Mouse (Mus musculus): Measurements from ENCODE around the gene Tmem120a.

Gene Tmem120a

GRCm38 (mm10) chr5:135705383-135705782 lies 38.9 kb downstream of the Tmem120a start:
- no peak for DNase-seq

- no peak for DNase-seq
Observed at GRCm38 (mm10) chr5:135703431-135703830, 40.8 kb downstream of the Tmem120a start.

DNA sequence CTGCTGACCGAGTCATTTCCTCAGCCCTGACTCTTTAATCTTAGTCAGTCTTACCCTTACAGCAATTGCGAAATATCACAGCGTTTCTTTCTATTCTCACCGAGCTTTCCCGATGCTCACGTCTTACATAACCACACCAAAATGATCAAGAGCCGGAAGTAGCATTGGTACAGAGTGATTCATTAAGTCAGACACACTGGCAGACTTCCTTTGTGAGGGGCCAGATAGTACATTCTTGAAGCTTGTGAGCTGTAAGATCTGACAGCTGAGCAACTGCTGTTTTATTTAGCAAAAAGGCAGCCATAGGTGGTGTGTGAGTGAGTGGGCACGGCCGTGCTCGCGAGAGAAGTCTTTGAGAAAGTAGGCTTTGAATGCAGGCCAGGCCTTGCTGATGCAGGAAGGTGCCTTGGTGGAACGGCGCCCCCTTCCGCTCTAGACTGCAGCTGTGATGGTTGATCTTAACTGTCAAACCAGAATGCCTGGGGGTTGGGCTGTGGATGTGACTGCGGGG lies 41.5 kb downstream of the Tmem120a start:
- peak; percentile 89 for DNase-seq

DNA sequence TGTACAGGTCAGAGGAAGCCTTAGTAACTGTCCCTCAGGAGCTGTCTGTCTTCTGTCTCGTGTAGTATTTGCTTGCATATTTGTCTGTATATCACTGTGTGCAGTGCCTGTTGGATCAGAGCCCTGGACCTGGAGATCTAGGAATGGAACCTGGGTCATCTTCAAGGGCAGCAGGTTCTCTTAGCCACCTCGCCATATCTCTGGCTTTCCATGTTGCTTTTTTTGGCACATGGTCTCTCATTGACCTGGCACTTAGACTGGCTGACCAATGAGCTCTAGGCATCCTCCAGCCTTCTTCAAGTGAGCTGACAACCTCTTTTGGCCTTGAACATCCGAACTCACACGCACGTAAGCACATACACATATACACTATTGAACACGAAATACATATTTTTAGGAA lies 42.1 kb downstream of the Tmem120a start:
- DNase-seq: no peak

- no peak for DNase-seq
Observed at GRCm38 (mm10) chr5:135701601-135702000, 42.6 kb downstream of the Tmem120a start.

DNA sequence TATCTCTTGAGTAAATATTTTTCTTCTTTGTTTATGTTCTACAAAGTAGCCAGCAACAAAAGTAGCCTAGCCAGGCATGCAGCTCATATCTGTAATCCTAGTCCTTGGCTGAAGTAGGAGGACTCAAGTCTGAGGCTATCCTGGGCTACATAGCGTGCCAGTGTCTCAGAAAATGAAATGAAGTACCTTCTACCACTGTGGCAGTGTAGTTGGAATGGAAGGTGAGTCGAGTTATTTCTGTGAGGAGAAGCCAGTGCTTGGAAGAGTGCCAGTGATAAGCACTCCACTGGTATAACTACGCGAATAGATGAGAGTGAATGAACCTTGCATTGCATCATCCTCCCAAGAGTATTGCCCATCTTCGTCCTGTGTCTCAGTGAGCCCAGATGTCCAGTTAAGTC lies 46.5 kb downstream of the Tmem120a start:
- no peak for DNase-seq

GRCm38 (mm10) chr5:135695277-135695721 lies 48.9 kb downstream of the Tmem120a start:
- DNase-seq: no peak

- DNase-seq: no peak
Observed at GRCm38 (mm10) chr5:135693281-135693853, 50.9 kb downstream of the Tmem120a start.

GRCm38 (mm10) chr5:135691266-135691665 lies 53.0 kb downstream of the Tmem120a start:
- DNase-seq: no peak

DNA sequence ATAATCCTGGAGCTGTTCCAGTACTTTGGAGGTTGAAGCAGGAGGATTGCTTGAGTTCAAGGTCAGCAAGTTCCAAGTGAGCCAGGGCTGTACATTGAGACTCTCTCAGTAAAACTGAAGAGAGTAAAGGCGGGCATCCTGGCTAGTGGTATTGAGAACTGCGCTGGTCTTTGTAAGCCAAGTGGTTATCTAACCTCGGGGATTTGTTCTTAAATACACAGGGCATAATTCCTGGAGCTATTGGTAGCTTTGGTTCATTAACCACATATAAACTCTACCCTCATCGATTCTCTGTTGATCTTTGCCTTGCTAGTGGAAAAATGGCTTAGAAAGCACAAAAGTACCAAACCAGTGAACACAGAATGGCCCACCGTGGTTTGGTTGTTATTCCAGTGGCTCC lies 53.8 kb downstream of the Tmem120a start:
- no peak for DNase-seq
